Mouse (Mus musculus): ENCODE measurements around the gene Pm20d1.

The Pm20d1 gene

DNA sequence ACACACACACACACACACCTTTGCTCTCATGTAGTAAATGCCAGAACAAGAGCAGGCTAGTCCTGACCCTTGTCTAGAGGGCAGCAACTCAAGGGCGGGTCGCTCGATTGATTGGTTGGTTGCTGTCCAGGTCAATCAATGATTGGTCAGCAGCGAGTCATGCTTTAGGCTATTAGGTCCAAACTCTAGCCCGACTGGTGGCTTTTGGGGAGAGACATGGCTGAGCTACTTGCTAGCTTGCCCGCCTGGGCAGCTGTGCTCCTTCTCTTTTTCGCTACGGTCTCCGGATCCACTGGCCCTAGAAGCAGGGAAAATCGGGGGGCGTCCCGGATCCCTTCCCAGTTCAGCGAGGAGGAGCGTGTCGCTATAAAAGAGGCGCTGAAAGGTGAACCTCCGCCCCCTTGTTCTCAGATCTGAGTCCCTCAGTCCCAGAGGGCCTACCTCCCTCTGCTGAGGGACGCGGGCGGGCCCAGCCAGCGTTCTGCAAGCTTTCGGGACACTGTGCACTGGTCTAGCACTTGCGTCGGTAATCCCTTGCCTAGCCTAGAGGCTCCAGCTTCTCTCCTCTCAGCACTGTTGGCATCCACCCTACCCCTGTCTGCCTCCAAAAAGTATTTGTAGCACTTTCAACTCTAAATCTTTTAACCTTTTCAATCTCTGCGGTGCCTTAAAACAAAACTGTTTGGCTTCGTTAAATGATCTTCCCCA lies at the start of gene Pm20d1:
Pm20d1 (plus strand) TSS at position 180 of the 708 bp plus-strand sequence.
- in situ Hi-C loops (cut with MboI, MseI) = no loop called here

- in situ Hi-C loops (cut with MboI, MseI) = no loop called here
Measured at GRCm38 (mm10) chr1:131747761-131748160, 49.4 kb upstream of the Pm20d1 start.

- in situ Hi-C loops (cut with MboI, MseI) = no loop called here
Measured at GRCm38 (mm10) chr1:131748636-131749035, 48.5 kb upstream of the Pm20d1 start.

- in situ Hi-C loops (cut with MboI, MseI) = no loop called here
Measured at GRCm38 (mm10) chr1:131749706-131750545, 47.3 kb upstream of the Pm20d1 start.

DNA sequence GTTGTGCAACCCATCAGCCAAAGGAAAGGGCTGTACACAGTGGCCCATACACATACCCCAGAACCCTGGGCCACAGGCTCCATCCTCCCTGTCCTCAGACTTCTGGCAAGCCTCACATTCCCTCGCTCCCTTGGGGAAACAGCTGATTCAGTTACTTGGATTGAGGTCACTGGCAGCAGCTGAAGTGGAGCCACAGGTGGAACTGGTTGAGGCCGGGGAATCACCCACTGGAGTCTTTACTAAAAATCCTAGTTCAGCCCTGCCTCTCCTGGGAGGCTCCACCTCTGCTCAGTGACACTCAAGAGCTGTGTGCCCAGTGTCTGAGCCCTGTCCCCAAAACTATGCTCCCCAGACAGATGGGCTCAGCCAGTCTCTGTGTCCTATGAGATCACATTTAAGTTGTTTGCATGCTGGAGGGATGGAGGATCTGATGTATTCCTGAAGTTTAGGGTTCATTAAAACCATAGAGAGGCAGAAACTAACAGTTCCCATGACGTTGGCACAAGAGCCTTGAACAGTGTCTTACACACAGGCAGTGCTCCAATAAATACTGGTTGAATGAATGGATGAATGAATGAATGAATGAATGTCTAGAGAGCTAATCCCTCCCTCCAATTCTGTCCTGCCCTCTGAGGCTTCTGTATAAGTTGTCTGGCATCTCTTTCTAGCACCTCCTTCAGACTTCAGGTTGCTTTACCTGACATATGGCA lies 45.8 kb upstream of the Pm20d1 start:
- in situ Hi-C loops (cut with MboI, MseI) = no loop called here

DNA sequence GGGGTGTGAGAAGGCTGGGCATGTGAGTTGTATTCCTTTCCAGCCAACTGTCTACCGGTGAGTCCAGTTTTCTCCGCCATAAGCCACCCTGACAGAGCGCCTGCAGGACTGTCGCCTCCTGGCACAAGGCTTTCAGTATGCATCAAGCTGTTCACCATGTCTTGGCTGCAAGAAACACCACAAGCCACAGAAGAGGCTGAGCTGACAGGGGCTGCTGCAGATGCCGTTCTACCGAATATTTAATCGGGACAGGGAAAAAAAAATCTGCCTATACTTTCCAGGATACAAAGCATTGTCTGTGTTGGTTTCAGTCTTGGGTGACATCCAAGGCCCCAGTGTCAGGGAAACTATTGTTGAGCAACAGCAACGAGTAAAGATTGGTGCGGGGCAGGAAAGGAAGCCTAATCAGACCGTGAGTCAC lies 45.3 kb upstream of the Pm20d1 start:
- in situ Hi-C loops (cut with MboI, MseI) = no loop called here

GRCm38 (mm10) chr1:131754212-131754829 lies 42.9 kb upstream of the Pm20d1 start:
- in situ Hi-C loops (cut with MboI, MseI) = no loop called here

DNA sequence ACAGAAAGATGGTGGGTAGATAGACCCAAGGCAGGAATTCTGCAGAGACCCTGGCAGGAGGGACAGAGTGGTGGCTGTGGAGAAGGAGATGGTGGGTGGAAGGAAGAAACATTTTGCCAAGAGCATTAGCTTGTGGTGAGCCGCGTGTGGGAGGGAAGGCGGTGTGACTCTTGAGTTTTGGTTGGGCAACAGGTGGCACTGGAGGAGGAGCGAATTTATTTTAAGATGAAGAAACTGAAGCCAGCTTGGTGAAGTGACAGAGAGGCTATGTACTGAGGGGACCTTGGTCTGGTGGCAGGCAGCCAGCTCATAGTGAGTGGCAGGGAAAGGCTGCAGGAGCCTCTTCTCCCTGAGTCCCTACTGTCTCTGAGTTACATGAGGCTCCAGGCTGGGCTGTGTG lies 42.3 kb upstream of the Pm20d1 start:
- in situ Hi-C loops (cut with MboI, MseI) = no loop called here

- in situ Hi-C loops (cut with MboI, MseI) = no loop called here
Measured at GRCm38 (mm10) chr1:131757211-131757610, 40.0 kb upstream of the Pm20d1 start.

DNA sequence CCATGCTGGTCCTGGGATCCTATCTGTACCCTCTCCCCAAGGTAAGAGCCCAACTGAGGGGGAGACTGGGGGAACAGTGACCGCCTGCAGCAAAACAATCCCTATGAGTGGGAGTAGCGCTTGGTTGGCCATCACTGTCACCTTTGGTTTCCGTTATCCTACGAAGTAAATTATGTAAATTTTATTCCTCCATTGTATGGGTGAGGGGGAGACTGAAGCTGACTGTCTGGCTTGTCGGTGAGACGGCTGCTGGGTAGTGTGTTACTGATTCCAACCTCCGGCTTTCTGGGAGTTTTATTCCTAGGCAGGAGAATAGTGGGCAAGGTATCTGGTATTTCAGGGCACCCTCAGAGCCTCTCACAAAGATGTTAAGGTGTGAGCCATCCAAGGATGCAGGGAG lies 38.4 kb upstream of the Pm20d1 start:
- in situ Hi-C loops (cut with MboI, MseI) = no loop called here

- in situ Hi-C loops (cut with MboI, MseI) = loop anchor here (5.0 to 10.0 kb wide), 3 partner anchors 45 to 1145 kb away; no protein-coding TSS in a partner anchor
Measured at GRCm38 (mm10) chr1:131759667-131760427, 37.3 kb upstream of the Pm20d1 start.

GRCm38 (mm10) chr1:131760428-131760820 lies 36.8 kb upstream of the Pm20d1 start:
- in situ Hi-C loops (cut with MboI, MseI) = loop anchor here (5.0 to 10.0 kb wide), 3 partner anchors 46 to 1146 kb away; no protein-coding TSS in a partner anchor

DNA sequence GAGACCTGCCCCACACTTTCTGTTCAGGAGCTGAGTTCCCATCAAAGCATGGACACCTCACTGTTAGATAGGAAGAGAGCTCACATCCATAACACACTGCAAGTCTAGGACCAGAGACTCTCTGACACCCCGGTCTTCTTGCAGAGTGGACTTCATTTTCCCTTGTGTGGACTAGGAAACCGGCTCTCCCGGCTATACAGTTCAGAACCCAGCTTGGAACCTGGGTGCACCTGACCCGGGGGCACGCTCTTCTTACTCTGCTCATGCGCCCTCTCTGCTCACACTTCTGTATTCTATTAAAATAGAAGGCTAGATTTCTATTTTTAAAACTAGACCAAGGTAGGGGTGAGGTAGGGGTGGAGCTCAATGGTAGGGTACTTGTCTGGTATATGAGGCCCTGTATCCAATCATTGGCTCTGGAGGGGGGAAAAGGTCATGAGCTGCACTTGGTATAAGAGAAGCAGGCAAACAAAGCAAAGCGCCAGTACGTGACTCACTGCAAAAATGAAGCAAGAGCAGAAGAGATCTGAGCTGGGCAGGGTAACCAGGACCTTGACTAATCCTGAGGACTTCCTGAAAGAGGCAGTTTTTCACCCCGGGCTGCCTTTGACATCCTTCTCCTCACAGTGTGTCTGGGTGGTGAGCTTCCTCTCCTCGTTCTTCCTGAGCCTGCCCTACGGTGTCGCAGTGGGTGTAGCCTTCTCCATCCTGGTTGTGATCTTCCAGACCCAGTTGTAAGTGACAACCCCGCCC lies 35.9 kb upstream of the Pm20d1 start:
- in situ Hi-C loops (cut with MboI, MseI) = loop anchor here (5.0 to 10.0 kb wide), 3 partner anchors 46 to 1146 kb away; no protein-coding TSS in a partner anchor

GRCm38 (mm10) chr1:131763683-131764082 lies 33.5 kb upstream of the Pm20d1 start:
- in situ Hi-C loops (cut with MboI, MseI) = loop anchor here (5.0 to 10.0 kb wide), 3 partner anchors 49 to 1149 kb away; no protein-coding TSS in a partner anchor

DNA sequence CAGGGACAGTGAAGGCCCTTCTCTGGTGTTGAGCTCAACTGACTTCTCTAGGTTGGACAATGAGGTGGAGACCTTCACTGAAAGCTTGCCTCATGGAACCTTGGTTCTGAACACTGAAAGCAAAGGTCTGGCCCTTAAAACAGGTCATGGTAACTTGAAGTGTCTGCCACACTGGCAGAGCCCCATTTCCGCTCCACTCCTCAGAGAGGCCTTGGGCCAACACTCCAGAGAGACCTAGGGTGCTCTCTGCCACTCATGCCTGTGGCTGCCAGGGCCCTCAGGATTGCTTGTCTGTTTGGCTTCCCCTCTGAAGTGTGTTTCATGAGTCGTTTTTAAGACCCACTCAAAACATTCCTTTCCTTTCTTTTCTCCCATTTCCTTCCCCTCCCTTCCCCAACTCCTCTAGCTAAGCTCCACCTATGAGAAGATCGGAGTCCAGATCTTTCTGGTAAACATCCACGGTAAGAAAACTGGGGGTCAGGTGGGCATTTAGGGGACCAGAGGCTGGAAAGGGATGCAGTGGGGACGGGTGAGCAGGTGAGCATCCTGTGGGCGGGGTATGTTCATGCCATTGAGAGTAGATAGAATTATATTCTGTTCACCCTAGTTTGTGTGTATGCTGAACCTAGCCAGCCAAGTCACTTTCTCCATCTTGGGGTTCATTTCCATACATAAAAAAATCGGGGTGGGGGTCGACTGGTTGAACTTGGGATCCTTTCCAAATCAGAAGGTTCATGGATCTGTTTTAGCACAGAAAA lies 32.4 kb upstream of the Pm20d1 start:
- in situ Hi-C loops (cut with MboI, MseI) = loop anchor here (5.0 to 10.0 kb wide), 3 partner anchors 50 to 1150 kb away; no protein-coding TSS in a partner anchor

DNA sequence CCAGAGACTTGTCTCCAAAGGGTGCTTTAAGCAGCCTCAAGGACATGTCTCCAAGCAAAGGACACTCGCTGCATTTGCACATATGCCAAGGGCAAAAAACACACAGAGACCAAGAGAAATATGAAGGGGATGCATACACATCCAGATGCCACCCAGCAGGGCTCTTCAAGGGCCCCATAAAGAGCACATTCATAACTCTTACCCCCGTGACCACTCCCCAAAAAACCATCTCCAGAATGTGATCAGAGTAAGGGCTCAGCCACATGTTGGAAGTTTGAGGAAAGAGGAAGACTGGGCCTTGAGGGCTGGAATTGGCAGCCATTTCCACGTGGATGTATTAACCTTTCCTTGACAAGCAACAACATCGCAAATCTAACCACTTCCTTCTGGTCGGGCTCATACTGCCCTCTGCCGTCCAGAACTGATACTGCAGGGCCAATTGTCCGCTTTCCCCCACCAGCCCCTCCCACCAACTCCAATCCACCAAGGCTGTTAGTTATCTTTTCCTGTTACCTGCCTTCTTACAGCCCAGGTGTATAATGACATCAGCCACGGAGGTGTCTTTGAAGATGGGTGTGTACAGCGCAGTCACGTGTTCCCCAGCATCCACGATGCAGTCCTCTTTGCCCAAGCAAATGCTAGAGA lies 31.7 kb upstream of the Pm20d1 start:
- in situ Hi-C loops (cut with MboI, MseI) = loop anchor here (10.0 kb wide), 2 partner anchors 51 to 1151 kb away; no protein-coding TSS in a partner anchor

DNA sequence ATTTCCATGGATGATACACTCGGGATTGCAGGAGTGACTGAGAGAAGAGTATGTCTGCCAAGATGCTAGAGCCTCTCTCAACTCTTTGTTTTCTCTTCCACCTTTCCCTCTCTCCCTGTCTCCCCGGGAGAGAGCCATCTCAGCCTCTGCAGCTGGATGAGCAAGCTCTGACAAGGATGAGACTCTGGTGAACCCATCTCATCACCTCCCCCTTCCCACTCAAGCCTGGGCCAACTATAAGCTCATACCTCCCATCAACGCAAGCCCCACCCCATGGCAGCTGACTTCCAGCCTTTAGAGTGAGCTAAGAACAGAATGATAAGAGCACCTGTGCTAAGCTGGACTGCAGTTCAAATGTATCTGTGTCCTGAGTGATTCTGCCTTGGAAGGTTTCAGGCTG lies 27.9 kb upstream of the Pm20d1 start:
- in situ Hi-C loops (cut with MboI, MseI) = loop anchor here (10.0 kb wide), 2 partner anchors 54 to 1154 kb away; no protein-coding TSS in a partner anchor

GRCm38 (mm10) chr1:131770656-131771055 lies 26.5 kb upstream of the Pm20d1 start:
- in situ Hi-C loops (cut with MboI, MseI) = no loop called here

All from T-helper 1 cell (primary cell).